Mouse (Mus musculus) midbrain, embryonic 12.5 days (tissue): ENCODE measurements around the gene Fsip1. TPM values are rescaled to one million over a fixed set of nuclear protein-coding genes. Genes with fewer than 3 reads are reported as not detected.
"Not testable (repeated sequence)": the region's sequence is repeated elsewhere in the genome, so short reads cannot be mapped to it uniquely, and the experiment has no call there.

Experiments used
- ATAC-seq: fragments of 200-750 bp; cut with Nextera tagmentation; 2 replicates; pipeline ENCODE4 v1.8.0; 2017; ENCODE audit warnings: low read depth, moderate TSS enrichment, moderate library complexity; ENCODE audit not compliant: low FRiP score
- H3K27ac ChIP-seq: fragments of 300-500 bp; sonication (generic); replicated peaks from 2 replicates; pipeline ENCODE4 v1.5.1; 2016; ENCODE audit warnings: mild to moderate bottlenecking
- H3K27me3 ChIP-seq: fragments of 300-500 bp; sonication (generic); 2 replicates; pipeline ENCODE4 v1.6.1; 2016; ENCODE audit warnings: mild to moderate bottlenecking
- H3K36me3 ChIP-seq: fragments of 300-500 bp; sonication (generic); 2 replicates; pipeline ENCODE4 v1.6.1; 2016
- H3K4me1 ChIP-seq: fragments of 300-500 bp; sonication (generic); 2 replicates; pipeline ENCODE4 v1.6.1; 2016
- H3K4me2 ChIP-seq: fragments of 300-500 bp; sonication (generic); replicated peaks from 2 replicates; pipeline ENCODE4 v1.6.1; 2016; ENCODE audit warnings: mild to moderate bottlenecking, moderate library complexity
- H3K4me3 ChIP-seq: fragments of 300-500 bp; sonication (generic); 2 replicates; pipeline ENCODE4 v1.5.1; 2016; ENCODE audit warnings: mild to moderate bottlenecking
- H3K9ac ChIP-seq: fragments of 300-500 bp; sonication (generic); replicated peaks from 2 replicates; pipeline ENCODE4 v1.6.1; 2016; ENCODE audit warnings: mild to moderate bottlenecking, moderate library complexity
- H3K9me3 ChIP-seq: fragments of 300-500 bp; sonication (generic); 2 replicates; pipeline ENCODE4 v1.6.1; 2016; ENCODE audit warnings: mild to moderate bottlenecking
- WGBS: fragments of 180-500 bp; shearing (Covaris S2); methylation state at CpG from one replicate; pipeline ENCODE4 v1.1.7; 2016; 5-methylcytosine and 5-hydroxymethylcytosine counted together
- polyA plus RNA-seq: library from polyadenylated mRNA; unstranded; fragments of >200 nt; fragmentation: Nextera tagmentation; extraction: Ambion mirVana; gene quantifications from 2 replicates; pipeline ENCODE4 v1.2.1, GENCODE M21; 2016

Fsip1 gene
- polyA plus RNA-seq, 1 experiment from 2014 or later, result 1.6 TPM

DNA sequence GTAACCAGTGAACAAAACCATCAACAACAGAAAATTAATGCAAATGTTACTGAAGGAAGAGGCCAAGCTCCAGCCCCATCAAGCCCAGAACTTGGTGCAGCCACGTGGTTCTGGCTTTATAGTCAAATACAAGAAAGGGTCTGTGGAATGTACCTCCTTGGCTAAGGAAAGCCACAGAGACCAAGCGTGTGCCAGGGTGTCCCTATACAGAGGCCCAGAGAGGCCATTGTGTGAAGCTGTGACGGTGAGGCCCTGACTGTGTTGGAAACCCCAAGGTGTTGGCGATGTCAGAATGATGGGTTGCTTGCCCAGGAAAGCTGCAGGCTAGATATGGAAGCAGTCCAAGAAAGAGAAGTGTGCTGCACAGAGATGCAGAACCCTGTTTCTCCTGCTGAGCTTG lies 89.0 kb downstream of the Fsip1 start:
- H3K9me3 ChIP-seq, result peaks cover 3% of the 10 kb centered on the region; the same call in 1 of the 2 replicates
- peaks cover 7% of the 10 kb centered on the region; the same call in 1 of the 2 replicates for H3K27me3 ChIP-seq
- peaks cover under 1% of the 10 kb centered on the region; the same call in 1 of the 2 replicates for H3K4me1 ChIP-seq
- no peak overlapping the region for H3K27ac ChIP-seq
- no peak for ATAC-seq
- WGBS, result 61% methylated on average over 4 of the region's 4 CpGs
- H3K4me3 ChIP-seq, result no peak overlapping the region
- H3K9ac ChIP-seq, result no peak overlapping the region
- H3K36me3 ChIP-seq, result no peaks in the 10 kb centered on the region
- H3K4me2 ChIP-seq, result no peak overlapping the region

DNA sequence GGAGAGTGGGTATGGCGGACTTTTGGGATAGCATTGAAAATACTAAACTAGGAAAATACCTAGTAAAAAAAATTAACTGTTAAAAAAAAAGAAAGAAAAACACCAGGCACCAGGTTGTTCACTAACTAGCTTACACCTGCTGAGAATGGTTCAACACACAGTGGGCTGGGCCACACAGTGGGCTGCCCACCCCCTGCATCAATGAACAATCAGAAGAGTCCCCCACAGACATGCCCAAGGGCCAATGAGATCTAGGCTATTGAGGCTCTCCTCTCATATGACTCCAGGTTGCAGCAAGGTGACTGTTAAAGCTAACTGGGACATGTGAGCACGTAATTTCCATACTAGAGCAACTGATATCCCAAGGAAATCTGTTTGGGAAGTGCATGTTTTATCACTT lies 91.1 kb downstream of the Fsip1 start:
- Histone ChIP-seq H3K27ac (no peak overlapping the region), H3K36me3 (no peaks in the 10 kb centered on the region), H3K4me3 (no peak overlapping the region), H3K4me2 (no peak overlapping the region), H3K4me1 (peaks cover 11% of the 10 kb centered on the region), H3K9me3 (peaks cover 3% of the 10 kb centered on the region; the same call in 1 of the 2 replicates), H3K27me3 (peaks cover 7% of the 10 kb centered on the region; the same call in 1 of the 2 replicates), H3K9ac (no peak overlapping the region)
- WGBS, result 93% methylated on average over 2 of the region's 2 CpGs
- ATAC-seq, result no peak

- peaks cover 24% of the 10 kb centered on the region for H3K4me1 ChIP-seq
These were observed 92.6 kb downstream of the Fsip1 start for GRCm38 (mm10) chr2:118164137-118164536.

GRCm38 (mm10) chr2:118162486-118162885 lies 94.3 kb downstream of the Fsip1 start:
- no peak for ATAC-seq
- WGBS, result 69% methylated on average over 5 of the region's 5 CpGs
- H3K36me3 ChIP-seq, result no peaks in the 10 kb centered on the region
- peaks cover 24% of the 10 kb centered on the region for H3K4me1 ChIP-seq
- H3K4me2 ChIP-seq, result no peak overlapping the region
- no peak overlapping the region for H3K27ac ChIP-seq
- H3K9me3 ChIP-seq, result no peaks in the 10 kb centered on the region
- no peak overlapping the region for H3K4me3 ChIP-seq
- no peak overlapping the region for H3K9ac ChIP-seq
- H3K27me3 ChIP-seq, result peaks cover 7% of the 10 kb centered on the region; the same call in 1 of the 2 replicates

More at GRCm38 (mm10) chr2:118164137-118164536, 92.6 kb downstream of the Fsip1 start:
- H3K27ac ChIP-seq, result no peak overlapping the region
- H3K9ac ChIP-seq, result no peak overlapping the region
- ATAC-seq, result no peak
- no peak overlapping the region for H3K4me3 ChIP-seq
- H3K36me3 ChIP-seq, result no peaks in the 10 kb centered on the region
- no peak overlapping the region for H3K4me2 ChIP-seq
- peaks cover 7% of the 10 kb centered on the region; the same call in 1 of the 2 replicates for H3K27me3 ChIP-seq
- WGBS, result 87% methylated on average over 6 of the region's 6 CpGs
- no peaks in the 10 kb centered on the region for H3K9me3 ChIP-seq

DNA sequence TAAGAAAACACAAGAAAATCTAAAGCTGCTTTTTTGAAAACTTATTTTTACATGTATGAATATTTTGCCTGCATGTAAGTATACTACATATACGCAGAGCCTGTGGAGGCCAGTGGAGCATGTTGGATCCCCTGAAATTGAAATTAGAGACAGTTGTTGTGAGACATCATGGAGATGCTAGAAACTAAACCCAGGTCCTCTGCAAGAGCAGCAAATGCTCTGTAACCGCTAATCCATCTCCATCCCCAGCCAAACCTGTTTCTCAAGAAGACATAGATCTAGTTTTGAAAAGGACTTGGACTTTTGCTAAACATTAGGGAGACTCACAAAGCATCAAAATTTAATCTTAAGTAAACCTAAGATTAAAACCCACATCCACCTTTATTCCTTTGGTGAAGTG lies 95.8 kb downstream of the Fsip1 start:
- Histone ChIP-seq H3K9ac (no peak overlapping the region), H3K4me1 (peaks cover 24% of the 10 kb centered on the region), H3K9me3 (no peaks in the 10 kb centered on the region), H3K27ac (peak overlapping the region; percentile 44; the same call in 1 of the 2 replicates), H3K4me2 (no peak overlapping the region), H3K27me3 (peaks cover 7% of the 10 kb centered on the region; the same call in 1 of the 2 replicates), H3K36me3 (no peaks in the 10 kb centered on the region), H3K4me3 (no peak overlapping the region)
- WGBS, result 33% methylated on average over 2 of the region's 2 CpGs
- no peak for ATAC-seq

- Histone ChIP-seq H3K9me3 (no peaks in the 10 kb centered on the region), H3K36me3 (no peaks in the 10 kb centered on the region), H3K4me2 (peak overlapping the region; percentile 23; the same call in 1 of the 2 replicates), H3K4me1 (peaks cover 24% of the 10 kb centered on the region), H3K27ac (peak overlapping the region; percentile 44; the same call in 1 of the 2 replicates), H3K27me3 (peaks cover 7% of the 10 kb centered on the region; the same call in 1 of the 2 replicates), H3K9ac (no peak overlapping the region), H3K4me3 (no peak overlapping the region)
- ATAC-seq, result peak; percentile 87
- WGBS, result 7% methylated on average over 6 of the region's 6 CpGs
These were observed 96.2 kb downstream of the Fsip1 start for GRCm38 (mm10) chr2:118160547-118160946.

DNA sequence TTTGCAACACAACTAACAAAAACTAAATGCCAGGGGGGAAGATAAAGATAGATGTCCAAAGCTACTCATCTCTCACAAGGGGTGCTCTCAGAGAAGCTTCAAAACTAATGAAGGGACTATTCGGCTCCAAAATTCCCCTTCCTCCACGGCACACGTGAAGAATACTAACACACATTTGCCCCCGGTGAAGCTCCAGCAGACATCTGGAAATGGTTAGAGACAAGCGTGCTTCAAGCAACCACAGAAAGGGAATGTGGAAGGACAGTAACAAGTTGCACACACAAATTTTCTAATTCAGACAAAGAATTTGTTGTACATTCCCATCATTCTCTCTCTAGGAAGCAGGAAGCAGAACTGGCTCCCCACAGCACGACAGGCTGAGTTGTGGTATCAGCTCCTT lies 97.6 kb downstream of the Fsip1 start:
- Histone ChIP-seq H3K4me3 (no peak overlapping the region), H3K27ac (no peak overlapping the region), H3K9ac (no peak overlapping the region), H3K36me3 (no peaks in the 10 kb centered on the region), H3K27me3 (0 out of 2 replicates have a peak, but pooled peaks cover 3% of the 10 kb centered on the region), H3K4me1 (peaks cover 24% of the 10 kb centered on the region), H3K4me2 (no peak overlapping the region), H3K9me3 (no peaks in the 10 kb centered on the region)
- 62% methylated on average over 6 of the region's 6 CpGs for WGBS
- no peak for ATAC-seq

- Histone ChIP-seq H3K4me2 (no peak overlapping the region), H3K27ac (no peak overlapping the region), H3K27me3 (0 out of 2 replicates have a peak, but pooled peaks cover 2% of the 10 kb centered on the region), H3K9me3 (no peaks in the 10 kb centered on the region), H3K9ac (no peak overlapping the region), H3K4me3 (no peak overlapping the region), H3K36me3 (no peaks in the 10 kb centered on the region), H3K4me1 (peaks cover 24% of the 10 kb centered on the region)
- WGBS, result 87% methylated on average over 3 of the region's 3 CpGs
- ATAC-seq, result no peak
These were observed 98.7 kb downstream of the Fsip1 start for GRCm38 (mm10) chr2:118158095-118158494.

- H3K4me1 ChIP-seq, result no peaks in the 10 kb centered on the region
- 82% methylated on average over 12 of the region's 12 CpGs for WGBS
- no peak overlapping the region for H3K4me2 ChIP-seq
- no peak for ATAC-seq
- H3K9me3 ChIP-seq, result no peaks in the 10 kb centered on the region
- no peak overlapping the region for H3K9ac ChIP-seq
- no peak overlapping the region for H3K4me3 ChIP-seq
- no peaks in the 10 kb centered on the region for H3K27me3 ChIP-seq
- no peak overlapping the region for H3K27ac ChIP-seq
- H3K36me3 ChIP-seq, result no peaks in the 10 kb centered on the region
These were observed 106.8 kb downstream of the Fsip1 start for GRCm38 (mm10) chr2:118149855-118150563.

- H3K27ac ChIP-seq, result no peak overlapping the region
- no peaks in the 10 kb centered on the region for H3K9me3 ChIP-seq
- H3K36me3 ChIP-seq, result no peaks in the 10 kb centered on the region
- no peaks in the 10 kb centered on the region for H3K4me1 ChIP-seq
- H3K9ac ChIP-seq, result no peak overlapping the region
- no peak overlapping the region for H3K4me3 ChIP-seq
- no peak for ATAC-seq
- no peaks in the 10 kb centered on the region for H3K27me3 ChIP-seq
- WGBS, result 77% methylated on average over 4 of the region's 4 CpGs
- no peak overlapping the region for H3K4me2 ChIP-seq
These were observed 108.2 kb downstream of the Fsip1 start for GRCm38 (mm10) chr2:118148321-118149142.

DNA sequence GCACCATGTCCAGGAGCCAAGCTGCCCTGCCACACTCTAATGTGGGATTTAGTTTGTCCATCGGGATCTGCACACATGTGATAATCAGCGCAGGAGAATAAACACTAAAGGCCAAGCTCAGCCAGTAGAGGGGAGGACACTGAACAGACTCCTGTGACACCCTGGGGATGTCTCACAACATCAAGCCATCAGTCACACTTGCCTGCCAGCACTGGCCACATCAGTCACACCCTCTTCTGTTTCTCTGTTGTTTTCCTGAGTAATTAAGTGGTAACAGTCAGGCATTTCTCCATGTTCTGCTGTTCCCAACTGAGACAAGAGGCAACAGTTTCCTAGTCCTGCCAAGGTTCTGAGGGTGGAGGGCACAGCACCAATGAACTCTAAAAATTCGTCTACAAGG lies 109.0 kb downstream of the Fsip1 start:
- not testable (repeated sequence) for ATAC-seq, H3K9me3 ChIP-seq, H3K4me2 ChIP-seq, H3K4me1 ChIP-seq, H3K27ac ChIP-seq, H3K27me3 ChIP-seq, H3K36me3 ChIP-seq, H3K4me3 ChIP-seq, H3K9ac ChIP-seq
- 70% methylated on average over 3 of the region's 3 CpGs for WGBS

DNA sequence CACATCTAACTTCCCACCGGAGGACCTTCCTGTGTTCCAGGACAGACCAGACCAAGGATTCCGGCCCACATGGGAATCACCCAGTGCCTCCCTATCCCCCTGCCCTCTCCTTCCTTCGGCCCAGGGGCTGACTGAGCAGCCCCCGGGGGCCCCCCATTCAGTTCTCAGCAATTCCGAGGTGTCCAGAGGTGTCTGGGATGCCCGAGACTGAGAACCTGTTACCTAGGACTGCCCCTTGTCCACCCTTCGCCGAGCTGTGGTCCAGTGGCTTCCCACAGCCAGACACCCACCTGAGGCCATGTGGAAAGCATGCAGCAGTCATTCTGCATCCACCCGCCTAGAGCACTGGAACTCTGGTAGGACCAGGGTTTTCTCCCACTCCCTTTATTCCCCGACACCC lies 115.1 kb downstream of the Fsip1 start:
- 89% methylated on average over 10 of the region's 10 CpGs for WGBS
- H3K36me3 ChIP-seq, result no peaks in the 10 kb centered on the region
- ATAC-seq, result no peak

More for the DNA sequence above, 115.1 kb downstream of the Fsip1 start:
- H3K9ac ChIP-seq, result no peak overlapping the region
- no peaks in the 10 kb centered on the region for H3K9me3 ChIP-seq
- no peak overlapping the region for H3K4me2 ChIP-seq
- no peak overlapping the region for H3K4me3 ChIP-seq
- H3K27ac ChIP-seq, result no peak overlapping the region
- no peaks in the 10 kb centered on the region for H3K27me3 ChIP-seq
- H3K4me1 ChIP-seq, result no peaks in the 10 kb centered on the region
